Mouse (Mus musculus) liver, postnatal 0 days (tissue): ENCODE results near the gene Armc7. TPM values are rescaled to one million over a fixed set of nuclear protein-coding genes. Genes with fewer than 3 reads are reported as not detected.
"Not testable (repeated sequence)": the region's sequence is repeated elsewhere in the genome, so short reads cannot be mapped to it uniquely, and the experiment has no call there.

Source experiments
- ATAC-seq: fragments of 200-750 bp; cut with Nextera tagmentation; 2 replicates; pipeline ENCODE4 v1.8.0; 2017; ENCODE audit warnings: mild to moderate bottlenecking, moderate library complexity
- DNase-seq: peaks from one replicate; pipeline ENCODE4 v3.0.0-alpha.2; 2016
- H3K27ac ChIP-seq: fragments of 300-500 bp; sonication (generic); 2 replicates; pipeline ENCODE4 v1.5.1; 2014; ENCODE audit warnings: antibody characterized with exemption, moderate library complexity, mild to moderate bottlenecking, low read depth
- H3K27me3 ChIP-seq: fragments of 300-500 bp; sonication (generic); 2 replicates; pipeline ENCODE4 v1.6.1; 2014; ENCODE audit warnings: low read length, control low read depth, mixed read lengths; ENCODE audit not compliant: insufficient read depth
- H3K36me3 ChIP-seq: fragments of 300-500 bp; sonication (generic); replicated peaks from 2 replicates; pipeline ENCODE4 v1.6.1; 2014; ENCODE audit warnings: mild to moderate bottlenecking, control low read depth, low read length, moderate library complexity, mixed read lengths; ENCODE audit not compliant: insufficient read depth
- H3K4me1 ChIP-seq: fragments of 300-500 bp; sonication (generic); 2 replicates; pipeline ENCODE4 v1.6.1; 2014; ENCODE audit warnings: antibody characterized with exemption, mild to moderate bottlenecking, control low read depth; ENCODE audit not compliant: insufficient read depth
- H3K4me2 ChIP-seq: fragments of 300-500 bp; sonication (generic); 2 replicates; pipeline ENCODE4 v1.6.1; 2014; ENCODE audit warnings: low read depth, mild to moderate bottlenecking, low read length, moderate library complexity, mixed read lengths
- H3K4me3 ChIP-seq: fragments of 300-500 bp; sonication (generic); 2 replicates; pipeline ENCODE4 v1.5.1; 2014; ENCODE audit warnings: low read depth, low read length
- H3K9ac ChIP-seq: fragments of 300-500 bp; sonication (generic); replicated peaks from 2 replicates; pipeline ENCODE4 v1.6.1; 2014; ENCODE audit warnings: mild to moderate bottlenecking, moderate library complexity
- H3K9me3 ChIP-seq: fragments of 300-500 bp; sonication (generic); 2 replicates; pipeline ENCODE4 v1.6.1; 2016; ENCODE audit warnings: mild to moderate bottlenecking, control low read depth, low read length, mixed read lengths
- CTCF ChIP-seq: sonication (generic); IDR thresholded peaks from 2 replicates; pipeline ENCODE4 v1.5.1; 2016; ENCODE audit warnings: antibody characterized with exemption, low read depth
- EP300 ChIP-seq: IDR thresholded peaks from 2 replicates; pipeline ENCODE4 v1.6.1; 2016; ENCODE audit warnings: antibody characterized with exemption, low read depth, mild to moderate bottlenecking
- WGBS: fragments of 180-500 bp; shearing (Covaris S2); extraction: QIAGEN DNeasy Blood & Tissue Kit; methylation state at CpG from one replicate; pipeline ENCODE4 v1.1.7; 2014; ENCODE audit not compliant: insufficient replicate concordance; 5-methylcytosine and 5-hydroxymethylcytosine counted together
- polyA plus RNA-seq: library from polyadenylated mRNA; unstranded; fragments of >200 nt; fragmentation: Nextera tagmentation; extraction: Ambion mirVana; gene quantifications from 2 replicates; pipeline ENCODE4 v1.2.1, GENCODE M21; 2015

Armc7 gene
- polyA plus RNA-seq, 1 experiment from 2014 or later = 3.9 TPM

DNA sequence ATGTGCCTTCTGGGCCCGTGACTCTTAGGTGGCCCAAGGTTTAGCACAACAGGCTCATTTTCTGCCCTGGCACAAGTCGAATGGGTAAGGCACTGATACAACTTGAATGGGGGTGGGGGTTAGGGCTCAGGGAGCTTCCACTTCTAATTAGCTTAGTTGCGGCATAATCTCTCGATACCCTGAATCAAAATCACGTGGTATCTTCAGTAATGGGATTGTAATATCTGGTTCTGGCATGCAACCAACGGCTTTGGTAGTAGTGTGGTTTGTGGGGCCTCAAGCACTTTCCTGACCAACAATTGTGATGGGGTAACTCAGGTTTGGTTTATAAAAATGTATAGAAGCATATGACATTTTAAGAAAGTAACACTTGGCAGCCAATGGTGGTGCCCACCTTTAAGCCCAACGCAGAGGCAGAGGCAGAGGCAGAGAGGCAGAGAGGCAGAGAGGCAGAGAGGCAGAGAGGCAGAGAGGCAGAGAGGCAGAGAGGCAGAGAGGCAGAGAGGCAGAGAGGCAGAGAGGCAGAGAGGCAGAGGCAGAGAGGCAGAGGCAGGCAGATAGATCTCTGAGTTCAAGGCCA lies 23.1 kb upstream of the Armc7 start:
- Histone ChIP-seq H3K27me3 (no peaks in the 10 kb centered on the region), H3K9me3 (0 out of 2 replicates have a peak, but pooled peaks cover 2% of the 10 kb centered on the region), H3K9ac (no peak overlapping the region), H3K27ac (no peak overlapping the region), H3K4me3 (no peak overlapping the region), H3K4me2 (no peak overlapping the region), H3K4me1 (peaks cover 16% of the 10 kb centered on the region), H3K36me3 (no peaks in the 10 kb centered on the region)
- DNase-seq = no peak
- TF ChIP-seq EP300 = no peak
- TF ChIP-seq CTCF = no peak
- no peak for ATAC-seq
- 68% methylated on average over 7 of the region's 7 CpGs for WGBS

GRCm38 (mm10) chr11:115453306-115453705 lies 22.2 kb upstream of the Armc7 start:
- ATAC-seq = no peak
- WGBS = 63% methylated on average over 4 of the region's 4 CpGs
- Histone ChIP-seq H3K9me3 (0 out of 2 replicates have a peak, but pooled peaks cover 2% of the 10 kb centered on the region), H3K27ac (no peak overlapping the region), H3K4me1 (peaks cover 25% of the 10 kb centered on the region), H3K4me3 (no peak overlapping the region), H3K27me3 (no peaks in the 10 kb centered on the region), H3K36me3 (no peaks in the 10 kb centered on the region), H3K4me2 (no peak overlapping the region), H3K9ac (no peak overlapping the region)
- no peak for TF ChIP-seq CTCF
- TF ChIP-seq EP300 = no peak
- DNase-seq = no peak

GRCm38 (mm10) chr11:115454822-115455221 lies 20.6 kb upstream of the Armc7 start:
- H3K27me3 ChIP-seq = not testable (repeated sequence)

GRCm38 (mm10) chr11:115455619-115456018 lies 19.8 kb upstream of the Armc7 start:
- ATAC-seq (no peak), DNase-seq (no peak)
- 85% methylated on average over 15 of the region's 15 CpGs for WGBS

More at GRCm38 (mm10) chr11:115454822-115455221, 20.6 kb upstream of the Armc7 start:
- not testable (repeated sequence) for H3K36me3 ChIP-seq, H3K27ac ChIP-seq, H3K4me2 ChIP-seq, H3K9me3 ChIP-seq, H3K4me3 ChIP-seq, H3K9ac ChIP-seq, DNase-seq, ATAC-seq
- H3K4me1 ChIP-seq = peaks cover 16% of the 10 kb centered on the region
- 82% methylated on average over 6 of the region's 6 CpGs for WGBS

DNA sequence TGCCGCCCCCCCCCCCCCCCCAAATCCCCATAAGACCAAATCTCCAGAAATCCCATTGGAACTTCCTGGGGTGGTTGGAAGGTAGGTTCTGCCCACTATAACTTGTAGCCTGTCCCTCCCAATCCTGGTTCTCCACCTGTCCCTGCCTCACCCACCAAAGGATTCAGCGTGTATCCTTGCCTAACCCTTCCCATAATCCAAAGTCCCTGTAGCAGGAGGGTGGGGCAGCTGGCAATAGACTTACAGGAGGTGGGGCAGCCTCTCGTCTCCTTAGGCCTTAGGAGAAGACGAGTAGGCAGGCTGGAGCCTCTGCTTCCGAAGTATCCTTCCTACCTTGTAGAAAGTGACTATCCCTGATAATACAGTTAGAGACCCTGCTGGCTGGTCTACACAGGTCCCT lies 19.3 kb upstream of the Armc7 start:
- TF ChIP-seq EP300 = no peak
- TF ChIP-seq CTCF = no peak
- DNase-seq (no peak), ATAC-seq (no peak)
- H3K27ac ChIP-seq = no peak overlapping the region
- no peaks in the 10 kb centered on the region for H3K27me3 ChIP-seq
- H3K4me1 ChIP-seq = peaks cover 9% of the 10 kb centered on the region
- no peak overlapping the region for H3K4me2 ChIP-seq
- no peaks in the 10 kb centered on the region for H3K36me3 ChIP-seq
- no peak overlapping the region for H3K4me3 ChIP-seq
- 82% methylated on average over 5 of the region's 5 CpGs for WGBS
- 0 out of 2 replicates have a peak, but pooled peaks cover 2% of the 10 kb centered on the region for H3K9me3 ChIP-seq
- H3K9ac ChIP-seq = no peak overlapping the region

More at GRCm38 (mm10) chr11:115455619-115456018, 19.8 kb upstream of the Armc7 start:
- Histone ChIP-seq H3K4me2 (no peak overlapping the region), H3K27me3 (no peaks in the 10 kb centered on the region), H3K9ac (no peak overlapping the region), H3K4me1 (peaks cover 11% of the 10 kb centered on the region), H3K36me3 (no peaks in the 10 kb centered on the region), H3K27ac (no peak overlapping the region), H3K4me3 (no peak overlapping the region), H3K9me3 (0 out of 2 replicates have a peak, but pooled peaks cover 2% of the 10 kb centered on the region)
- TF ChIP-seq EP300 (no peak), CTCF (peak; percentile 39)

DNA sequence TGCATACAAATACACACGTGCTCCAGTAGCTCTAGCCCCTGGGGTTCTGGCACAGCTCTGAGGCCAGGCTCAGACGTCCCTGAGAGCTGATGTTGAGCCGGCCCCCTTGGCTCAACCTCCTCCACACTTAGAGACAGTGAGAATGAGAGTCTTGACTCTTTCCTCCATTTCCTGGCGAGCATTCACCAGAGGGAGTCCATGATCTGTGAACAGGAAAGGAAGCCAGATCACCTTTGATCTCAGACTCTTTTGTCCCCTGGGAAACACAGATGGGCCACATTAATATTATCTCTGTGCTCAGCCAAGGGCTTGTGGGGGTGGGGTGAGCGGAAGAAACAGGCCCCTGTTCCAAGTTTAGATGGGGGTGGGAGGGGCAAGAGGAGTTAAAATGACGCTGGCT lies 18.1 kb upstream of the Armc7 start:
- peaks cover 13% of the 10 kb centered on the region for H3K4me1 ChIP-seq
- DNase-seq = no peak
- H3K27ac ChIP-seq = no peak overlapping the region
- no peaks in the 10 kb centered on the region for H3K36me3 ChIP-seq
- no peaks in the 10 kb centered on the region for H3K27me3 ChIP-seq
- H3K9me3 ChIP-seq = 0 out of 2 replicates have a peak, but pooled peaks cover 2% of the 10 kb centered on the region
- no peak overlapping the region for H3K4me3 ChIP-seq
- no peak overlapping the region for H3K9ac ChIP-seq
- 37% methylated on average over 6 of the region's 6 CpGs for WGBS
- no peak for TF ChIP-seq CTCF
- TF ChIP-seq EP300 = no peak
- ATAC-seq = no peak
- H3K4me2 ChIP-seq = no peak overlapping the region
